Mouse (Mus musculus): ENCODE measurements around the gene Gtf2a2. TPM values are rescaled to one million over a fixed set of nuclear protein-coding genes. Genes with fewer than 3 reads are reported as not detected.
"Not testable (repeated sequence)": the region's sequence is repeated elsewhere in the genome, so short reads cannot be mapped to it uniquely, and the experiment has no call there.

The Gtf2a2 gene
- polyA plus RNA-seq, 1 experiment from 2014 or later: 190 TPM

DNA sequence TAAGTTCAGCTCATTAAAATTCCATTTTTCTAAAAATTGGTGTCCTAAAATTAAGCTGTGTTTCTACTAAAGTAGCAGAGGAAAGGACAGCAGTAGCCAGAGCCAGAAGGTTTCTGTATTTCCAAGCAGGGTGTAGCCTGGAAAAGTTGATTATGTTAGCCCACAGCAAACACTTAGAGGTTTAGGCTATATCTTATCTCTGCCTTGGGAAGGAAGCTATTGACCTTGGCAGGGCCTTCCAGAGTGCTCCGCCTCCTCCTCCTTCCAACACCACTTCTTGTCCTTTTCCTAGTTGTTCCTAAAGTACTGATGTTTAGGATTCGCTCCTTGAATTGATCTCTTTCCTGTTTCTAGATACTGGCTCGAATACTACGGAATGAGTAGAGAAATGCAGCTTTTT is 9.7 kb downstream of the Gtf2a2 start:
- Histone ChIP-seq H3K4me1 (no peaks in the 10 kb centered on the region), H3K9ac (no peak overlapping the region), H3K4me2 (replicated peaks) (no peak overlapping the region), H3K27me3 (no peaks in the 10 kb centered on the region), H3K27ac (no peak overlapping the region), H3K9me3 (no peaks in the 10 kb centered on the region), H3K4me3 (no peak overlapping the region), H3K36me3 (peaks cover 13% of the 10 kb centered on the region; the same call in 1 of the 2 replicates)
- 92% methylated on average over 4 of the region's 4 CpGs for WGBS
- no peak for ATAC-seq (ENCODE audit: insufficient number of reproducible peaks, insufficient read depth, low FRiP score, low TSS enrichment)

DNA sequence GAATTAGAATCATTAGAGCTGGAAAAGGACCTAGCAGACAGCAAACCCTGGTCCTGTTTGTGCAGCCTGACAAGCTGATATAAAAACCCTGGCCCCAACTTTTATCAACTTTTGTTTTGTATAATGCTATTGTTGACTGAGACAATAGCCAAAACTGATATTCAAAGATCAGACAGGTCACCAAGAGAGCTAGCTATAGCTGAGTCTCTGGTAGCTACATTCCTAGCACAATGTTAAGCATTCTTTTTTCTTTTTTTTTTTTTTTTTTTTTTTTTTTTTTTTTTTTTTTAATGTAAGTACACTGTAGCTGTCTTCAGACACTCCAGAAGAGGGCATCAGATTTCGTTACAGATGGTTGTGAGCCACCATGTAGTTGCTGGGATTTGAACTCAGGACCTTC is 11.3 kb downstream of the Gtf2a2 start:
- H3K27me3 ChIP-seq; H3K4me1 ChIP-seq; ATAC-seq (ENCODE audit: insufficient number of reproducible peaks, insufficient read depth, low FRiP score, low TSS enrichment); H3K4me2 ChIP-seq (replicated peaks); H3K27ac ChIP-seq; H3K9me3 ChIP-seq; H3K4me3 ChIP-seq; H3K9ac ChIP-seq: not testable (repeated sequence)
- peaks cover 11% of the 10 kb centered on the region; the same call in 1 of the 2 replicates for H3K36me3 ChIP-seq
- WGBS: 78% methylated on average over 1 of the region's 1 CpGs

DNA sequence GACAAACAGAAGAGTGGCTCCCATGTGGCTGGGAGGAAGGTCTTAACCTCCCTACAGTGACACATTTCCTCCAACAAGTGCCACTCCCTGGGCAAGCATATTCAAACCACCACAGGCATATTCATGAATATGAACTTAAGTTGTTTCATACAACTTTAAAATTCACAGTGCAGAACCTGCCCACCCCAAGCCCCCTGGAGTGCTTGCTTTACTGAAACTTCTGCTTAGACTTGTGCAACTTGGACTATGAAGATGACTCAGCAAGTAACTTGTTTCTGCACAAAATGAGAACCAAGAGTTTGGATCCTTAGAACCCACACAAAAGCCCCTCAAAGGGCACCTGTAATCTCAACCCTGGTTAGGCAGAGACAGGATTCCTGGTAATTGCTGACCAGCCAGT is 12.3 kb downstream of the Gtf2a2 start:
- H3K9ac ChIP-seq: no peak overlapping the region
- H3K27ac ChIP-seq: no peak overlapping the region
- no peak overlapping the region for H3K4me2 ChIP-seq (replicated peaks)
- H3K9me3 ChIP-seq: no peaks in the 10 kb centered on the region
- H3K4me1 ChIP-seq: no peaks in the 10 kb centered on the region
- peaks cover 11% of the 10 kb centered on the region; the same call in 1 of the 2 replicates for H3K36me3 ChIP-seq
- no peaks in the 10 kb centered on the region for H3K27me3 ChIP-seq
- no peak overlapping the region for H3K4me3 ChIP-seq
- ATAC-seq (ENCODE audit: insufficient number of reproducible peaks, insufficient read depth, low FRiP score, low TSS enrichment): no peak

DNA sequence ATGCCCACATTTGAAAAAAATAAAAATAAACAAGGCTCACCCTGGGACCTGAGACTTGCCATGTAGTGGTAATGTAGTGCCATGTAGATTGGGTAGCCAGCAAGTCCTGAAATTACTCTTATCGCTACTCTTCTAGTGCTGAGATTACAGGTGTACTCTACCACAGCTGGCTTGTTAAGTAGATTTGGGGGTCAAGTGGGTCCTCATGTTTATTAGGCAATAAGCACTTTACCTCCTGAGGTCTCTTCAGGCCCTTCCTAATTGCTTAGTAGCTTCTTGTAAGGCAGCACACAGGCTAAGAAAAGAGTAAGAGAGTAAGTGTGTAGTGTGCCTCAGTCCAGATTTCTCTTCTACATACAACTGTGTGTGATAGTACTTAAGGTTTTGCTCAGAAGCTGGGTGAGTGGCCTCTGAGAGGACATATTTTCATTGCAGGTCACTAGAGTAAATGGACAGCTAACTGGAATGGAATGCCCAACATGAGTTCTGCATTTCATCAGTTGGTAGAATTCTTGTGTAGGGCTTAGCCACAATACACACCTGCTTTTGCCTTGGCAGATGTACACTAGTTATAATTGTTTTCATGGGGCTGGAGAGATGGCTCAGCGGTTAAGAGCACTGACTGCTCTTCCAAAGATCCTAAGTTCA is 13.1 kb downstream of the Gtf2a2 start:
- Histone ChIP-seq H3K9me3 (no peaks in the 10 kb centered on the region), H3K9ac (no peak overlapping the region), H3K27ac (no peak overlapping the region), H3K36me3 (peaks cover 6% of the 10 kb centered on the region; the same call in 1 of the 2 replicates), H3K27me3 (no peaks in the 10 kb centered on the region), H3K4me3 (no peak overlapping the region), H3K4me2 (replicated peaks) (no peak overlapping the region), H3K4me1 (no peaks in the 10 kb centered on the region)
- ATAC-seq (ENCODE audit: insufficient number of reproducible peaks, insufficient read depth, low FRiP score, low TSS enrichment): no peak
- 95% methylated on average over 2 of the region's 2 CpGs for WGBS

DNA sequence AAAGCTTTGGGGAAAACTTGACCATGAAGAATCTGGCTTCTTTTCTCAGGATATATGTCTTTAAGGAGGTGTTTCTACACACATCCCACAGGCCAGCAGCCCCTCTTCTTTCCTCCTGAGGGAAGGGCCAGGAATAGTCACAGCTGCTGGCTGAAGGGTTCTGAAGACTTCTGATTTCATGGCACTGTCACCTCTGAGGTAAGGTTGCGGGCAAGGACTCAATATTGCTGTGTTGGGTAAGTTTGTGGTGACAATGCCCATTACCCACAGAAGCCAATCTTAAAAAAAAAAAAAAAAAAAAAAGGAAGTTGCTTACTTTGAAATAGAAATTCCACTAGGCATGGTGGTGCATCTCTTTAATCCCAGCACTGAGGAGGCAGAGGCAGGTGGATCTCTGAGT is 19.8 kb downstream of the Gtf2a2 start:
- Histone ChIP-seq H3K4me2 (replicated peaks) (no peak overlapping the region), H3K27ac (no peak overlapping the region), H3K9me3 (no peaks in the 10 kb centered on the region), H3K4me3 (no peak overlapping the region), H3K27me3 (no peaks in the 10 kb centered on the region), H3K4me1 (no peaks in the 10 kb centered on the region), H3K36me3 (no peaks in the 10 kb centered on the region), H3K9ac (no peak overlapping the region)
- 71% methylated on average over 1 of the region's 1 CpGs for WGBS
- no peak for ATAC-seq (ENCODE audit: insufficient number of reproducible peaks, insufficient read depth, low FRiP score, low TSS enrichment)

DNA sequence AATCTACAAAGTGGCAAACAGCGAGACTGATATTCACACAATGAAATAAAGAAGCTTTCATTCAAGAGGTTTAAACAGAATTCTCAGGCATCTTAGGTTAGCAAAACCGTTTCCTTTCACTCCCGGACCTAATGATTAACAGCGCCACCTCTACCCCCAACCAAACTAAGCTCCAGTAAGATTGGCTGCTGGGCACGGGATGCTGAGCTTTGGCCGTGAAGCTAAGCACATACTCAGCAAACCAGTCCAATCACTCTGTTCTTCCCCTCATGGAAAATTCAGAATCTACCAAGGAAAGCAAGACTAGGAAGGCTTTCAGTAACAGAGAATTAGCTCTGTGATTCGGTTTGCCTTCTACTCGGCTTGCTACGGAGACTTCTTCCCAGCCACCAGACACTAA is 20.7 kb downstream of the Gtf2a2 start:
- H3K4me2 ChIP-seq (replicated peaks): no peak overlapping the region
- no peaks in the 10 kb centered on the region for H3K4me1 ChIP-seq
- 67% methylated on average over 9 of the region's 9 CpGs for WGBS
- H3K27ac ChIP-seq: no peak overlapping the region
- no peak overlapping the region for H3K4me3 ChIP-seq
- H3K9me3 ChIP-seq: no peaks in the 10 kb centered on the region
- H3K9ac ChIP-seq: no peak overlapping the region
- no peaks in the 10 kb centered on the region for H3K36me3 ChIP-seq
- ATAC-seq (ENCODE audit: insufficient number of reproducible peaks, insufficient read depth, low FRiP score, low TSS enrichment): no peak
- no peaks in the 10 kb centered on the region for H3K27me3 ChIP-seq

DNA sequence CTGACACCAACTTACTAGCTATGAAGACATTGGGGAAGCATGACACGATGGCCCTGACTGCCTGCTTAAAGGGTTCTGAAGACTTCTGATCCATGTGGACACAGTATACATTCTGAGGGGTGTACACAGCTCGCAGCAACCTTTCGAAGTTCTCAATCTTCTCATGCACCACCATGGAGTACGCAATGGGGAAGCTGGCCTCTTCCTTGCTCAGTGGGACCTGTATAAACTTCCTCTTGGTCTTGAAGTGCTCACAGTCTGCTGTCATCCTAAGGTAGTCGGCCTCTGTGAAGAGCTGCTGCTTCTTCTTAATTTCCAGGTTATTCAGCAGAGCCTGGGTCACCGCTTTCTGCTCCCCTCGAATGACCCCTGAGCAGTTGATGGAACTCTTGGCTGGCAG is 22.4 kb downstream of the Gtf2a2 start:
- Histone ChIP-seq H3K9ac (no peak overlapping the region), H3K36me3 (no peaks in the 10 kb centered on the region), H3K4me3 (no peak overlapping the region), H3K27me3 (no peaks in the 10 kb centered on the region), H3K27ac (no peak overlapping the region), H3K9me3 (no peaks in the 10 kb centered on the region), H3K4me1 (no peaks in the 10 kb centered on the region), H3K4me2 (replicated peaks) (no peak overlapping the region)
- 88% methylated on average over 7 of the region's 7 CpGs for WGBS
- no peak for ATAC-seq (ENCODE audit: insufficient number of reproducible peaks, insufficient read depth, low FRiP score, low TSS enrichment)

DNA sequence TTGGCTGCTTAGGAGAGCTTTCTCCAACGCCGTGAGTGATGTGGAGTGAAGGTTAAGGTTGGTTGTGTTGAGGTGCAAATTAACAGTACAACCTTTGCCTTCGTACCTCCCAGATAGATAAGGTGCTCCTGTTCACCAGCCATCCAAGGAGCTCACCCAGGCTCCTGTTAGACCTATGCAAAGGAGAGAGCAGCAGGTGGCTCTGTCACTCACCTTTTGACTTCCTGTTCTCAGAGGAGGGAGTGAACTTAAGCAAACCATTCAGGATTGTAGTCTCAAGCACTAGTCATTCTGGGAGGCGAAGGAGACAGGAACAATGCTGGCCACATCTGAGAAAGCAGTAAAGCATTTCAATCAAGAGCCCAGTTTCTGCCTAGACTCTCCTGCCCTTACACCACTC is 24.3 kb downstream of the Gtf2a2 start:
- 81% methylated on average over 4 of the region's 4 CpGs for WGBS
- Histone ChIP-seq H3K9ac (no peak overlapping the region), H3K36me3 (no peaks in the 10 kb centered on the region), H3K27me3 (no peaks in the 10 kb centered on the region), H3K4me1 (no peaks in the 10 kb centered on the region), H3K27ac (no peak overlapping the region), H3K4me2 (replicated peaks) (no peak overlapping the region), H3K4me3 (no peak overlapping the region), H3K9me3 (no peaks in the 10 kb centered on the region)
- no peak for ATAC-seq (ENCODE audit: insufficient number of reproducible peaks, insufficient read depth, low FRiP score, low TSS enrichment)

DNA sequence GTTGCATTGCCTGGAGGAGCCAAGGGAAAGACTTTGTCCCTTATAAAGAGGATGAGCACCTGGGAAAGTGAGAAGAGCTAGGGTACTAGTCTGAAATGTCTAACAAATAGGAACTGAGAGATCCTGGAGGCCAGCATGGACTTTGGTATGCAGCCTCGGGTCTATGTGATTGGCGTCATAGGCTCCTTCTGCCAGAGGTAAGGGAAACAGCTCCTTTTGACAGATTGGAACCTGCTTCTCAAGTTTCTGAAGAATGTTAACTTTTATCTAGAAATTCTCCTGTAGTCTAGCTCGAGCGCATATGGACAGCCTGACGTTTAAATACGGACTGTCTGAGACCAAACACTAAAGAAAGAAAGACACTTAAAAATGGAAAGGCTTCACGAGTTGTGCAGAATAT is 25.6 kb downstream of the Gtf2a2 start, which contains the start of gene Gcnt3:
Gcnt3 (minus strand) TSS at position 101 of the 400 bp plus-strand sequence.
- no peaks in the 10 kb centered on the region for H3K4me1 ChIP-seq
- ATAC-seq (ENCODE audit: insufficient number of reproducible peaks, insufficient read depth, low FRiP score, low TSS enrichment): no peak

DNA sequence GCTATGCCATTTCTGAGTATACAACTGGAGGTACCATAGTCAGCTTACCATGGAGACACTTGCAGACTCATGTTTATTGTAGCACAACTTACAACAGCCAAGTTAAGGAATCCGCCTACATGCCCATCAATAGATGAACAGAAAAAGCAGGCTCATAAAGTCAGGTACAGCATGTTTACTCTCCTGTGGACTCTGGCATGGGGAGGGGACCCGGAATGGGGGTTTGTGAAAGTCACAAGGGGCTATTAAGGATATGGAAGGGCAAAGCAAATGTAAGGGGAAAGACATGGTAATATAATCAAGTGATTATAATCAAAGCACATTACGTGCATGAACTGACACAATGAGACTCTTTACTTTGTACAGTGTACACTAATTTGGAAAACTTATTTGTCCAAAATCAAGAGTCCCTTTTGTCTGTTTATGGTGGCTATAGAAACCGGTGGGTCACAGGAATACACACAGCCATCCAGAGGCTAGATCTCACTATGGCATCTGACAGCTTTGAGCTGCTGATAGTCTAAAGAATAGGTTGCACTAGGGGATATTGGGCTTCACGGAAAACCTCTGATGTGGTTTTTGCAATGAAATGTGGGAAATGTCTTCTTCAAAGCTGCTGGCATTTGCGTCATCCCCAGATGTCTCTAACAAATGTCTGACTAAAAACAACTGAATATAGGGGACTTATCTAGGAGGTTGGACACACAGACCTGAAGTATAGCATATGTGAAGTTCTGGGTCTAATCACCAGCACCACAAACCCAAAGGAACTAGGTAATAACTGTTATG is 27.4 kb downstream of the Gtf2a2 start:
- ATAC-seq (ENCODE audit: insufficient number of reproducible peaks, insufficient read depth, low FRiP score, low TSS enrichment): no peak
- Histone ChIP-seq H3K9ac (no peak overlapping the region), H3K4me1 (no peaks in the 10 kb centered on the region), H3K4me2 (replicated peaks) (no peak overlapping the region), H3K36me3 (no peaks in the 10 kb centered on the region), H3K4me3 (no peak overlapping the region), H3K9me3 (no peaks in the 10 kb centered on the region), H3K27ac (no peak overlapping the region), H3K27me3 (no peaks in the 10 kb centered on the region)
- 84% methylated on average over 6 of the region's 6 CpGs for WGBS

More for the DNA sequence above, 25.6 kb downstream of the Gtf2a2 start, which contains the start of gene Gcnt3:
- no peaks in the 10 kb centered on the region for H3K27me3 ChIP-seq
- H3K27ac ChIP-seq: no peak within 1 kb of the TSS
- no peaks in the 10 kb centered on the region for H3K9me3 ChIP-seq
- no peak within 1 kb of the TSS for H3K4me2 ChIP-seq (replicated peaks)
- H3K9ac ChIP-seq: no peak within 1 kb of the TSS
- H3K36me3 ChIP-seq: no peaks in the 10 kb centered on the region
- WGBS: 77% methylated on average over 7 of the region's 7 CpGs
- no peak within 1 kb of the TSS for H3K4me3 ChIP-seq

DNA sequence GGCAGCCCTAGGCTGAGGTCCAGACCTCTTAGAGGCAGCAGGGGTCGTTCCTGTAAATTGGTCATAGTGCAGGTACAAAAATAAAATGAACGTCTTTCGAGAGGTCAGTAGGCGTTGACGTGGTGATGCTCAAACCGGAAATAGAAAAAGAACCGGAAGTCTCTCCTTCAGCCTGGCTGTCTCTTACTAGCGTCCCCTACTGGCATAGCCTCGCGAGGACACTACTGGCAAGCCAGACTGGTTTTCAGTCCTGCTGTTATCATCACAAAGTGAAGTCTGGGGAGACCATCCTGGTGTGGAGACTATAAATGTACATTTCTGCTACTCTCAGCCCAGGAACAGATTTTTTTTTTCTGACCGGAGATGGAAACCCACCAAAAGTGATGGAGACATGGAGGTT is 28.2 kb downstream of the Gtf2a2 start:
- no peak for ATAC-seq (ENCODE audit: insufficient number of reproducible peaks, insufficient read depth, low FRiP score, low TSS enrichment)
- WGBS: 84% methylated on average over 11 of the region's 11 CpGs
- Histone ChIP-seq H3K4me2 (replicated peaks) (no peak overlapping the region), H3K36me3 (no peaks in the 10 kb centered on the region), H3K27me3 (no peaks in the 10 kb centered on the region), H3K9me3 (no peaks in the 10 kb centered on the region), H3K9ac (no peak overlapping the region), H3K27ac (no peak overlapping the region), H3K4me3 (no peak overlapping the region), H3K4me1 (no peaks in the 10 kb centered on the region)

DNA sequence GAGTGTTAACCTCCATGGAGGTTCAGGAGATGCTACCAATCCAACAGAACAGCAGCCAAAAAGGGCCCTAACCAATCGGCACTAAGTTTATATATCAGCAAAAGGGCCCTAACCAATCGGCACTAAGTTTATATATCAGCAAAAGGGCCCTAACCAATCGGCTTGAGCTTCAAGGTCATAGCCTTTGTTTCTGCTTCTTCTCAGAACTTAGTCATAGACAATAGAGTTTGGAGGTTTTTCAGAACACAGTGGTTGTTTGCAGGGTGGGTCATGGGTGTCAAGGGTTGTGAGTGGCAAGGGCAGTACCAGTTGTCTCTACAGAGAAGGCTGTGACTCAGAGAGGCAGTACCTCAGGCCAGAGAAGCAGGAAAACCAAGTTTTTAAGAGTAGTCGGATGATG is 29.8 kb downstream of the Gtf2a2 start:
- ATAC-seq (ENCODE audit: insufficient number of reproducible peaks, insufficient read depth, low FRiP score, low TSS enrichment): no peak
- Histone ChIP-seq H3K9ac (no peak overlapping the region), H3K4me2 (replicated peaks) (no peak overlapping the region), H3K27me3 (no peaks in the 10 kb centered on the region), H3K4me3 (no peak overlapping the region), H3K27ac (no peak overlapping the region), H3K36me3 (no peaks in the 10 kb centered on the region), H3K4me1 (no peaks in the 10 kb centered on the region), H3K9me3 (no peaks in the 10 kb centered on the region)
- WGBS: 90% methylated on average over 4 of the region's 4 CpGs

All from embryonic facial prominence, embryonic 12.5 days (tissue).